Mouse (Mus musculus): ENCODE data around the gene Elovl5. TPM values are rescaled to one million over a fixed set of nuclear protein-coding genes. Genes with fewer than 3 reads are reported as not detected.
A peak's percentile ranks its signal among the peaks of the same experiment; 100 is the strongest.
"Not testable (repeated sequence)": the region's sequence is repeated elsewhere in the genome, so short reads cannot be mapped to it uniquely, and the experiment has no call there.

Gene Elovl5
- polyA plus RNA-seq, 1 experiment from 2014 or later: 19.2 TPM

GRCm38 (mm10) chr9:77993101-77993500, 75.9 kb downstream of the Elovl5 start:
- Histone ChIP-seq H3K9me3 (replicated peaks; ENCODE audit: control insufficient read depth, low read length) (no peaks in the 10 kb centered on the region), H3K36me3 (ENCODE audit: control insufficient read depth, insufficient read depth) (no peaks in the 10 kb centered on the region), H3K4me1 (ENCODE audit: control insufficient read depth, low read depth, low read length) (peaks cover 30% of the 10 kb centered on the region), H3K4me3 (ENCODE audit: low read depth, low read length) (no peak overlapping the region), H3K4me2 (ENCODE audit: low read depth, low read length) (peak overlapping the region; percentile 52), H3K27ac (ENCODE audit: low read length) (peak overlapping the region; percentile 94), H3K27me3 (ENCODE audit: control insufficient read depth, insufficient read depth, low read depth, low read length) (no peaks in the 10 kb centered on the region), H3K9ac (ENCODE audit: low read depth, low read length) (no peak overlapping the region)
- ATAC-seq (ENCODE audit: low read depth): peak; percentile 70
- 41% methylated on average over 1 of the region's 1 CpGs for WGBS (ENCODE audit: insufficient replicate concordance)

- H3K4me3 ChIP-seq (ENCODE audit: low read depth, low read length): peak overlapping the region; percentile 6
- peak overlapping the region; percentile 52 for H3K4me2 ChIP-seq (ENCODE audit: low read depth, low read length)
- peak; percentile 97 for ATAC-seq (ENCODE audit: low read depth)
- peak overlapping the region; percentile 50 for H3K9ac ChIP-seq (ENCODE audit: low read depth, low read length)
- peaks cover 30% of the 10 kb centered on the region for H3K4me1 ChIP-seq (ENCODE audit: control insufficient read depth, low read depth, low read length)
- not testable (repeated sequence) for H3K36me3 ChIP-seq (ENCODE audit: control insufficient read depth, insufficient read depth); H3K27me3 ChIP-seq (ENCODE audit: control insufficient read depth, insufficient read depth, low read depth, low read length); H3K9me3 ChIP-seq (replicated peaks; ENCODE audit: control insufficient read depth, low read length)
- WGBS (ENCODE audit: insufficient replicate concordance): 39% methylated on average over 2 of the region's 2 CpGs
- H3K27ac ChIP-seq (ENCODE audit: low read length): peak overlapping the region; percentile 94
Observed at GRCm38 (mm10) chr9:77993538-77994255, 76.5 kb downstream of the Elovl5 start.

- no peaks in the 10 kb centered on the region for H3K9me3 ChIP-seq (replicated peaks; ENCODE audit: control insufficient read depth, low read length)
- ATAC-seq (ENCODE audit: low read depth): no peak
- peak overlapping the region; percentile 36; the same call in 1 of the 2 replicates for H3K9ac ChIP-seq (ENCODE audit: low read depth, low read length)
- H3K4me1 ChIP-seq (ENCODE audit: control insufficient read depth, low read depth, low read length): peaks cover 30% of the 10 kb centered on the region
- no peaks in the 10 kb centered on the region for H3K36me3 ChIP-seq (ENCODE audit: control insufficient read depth, insufficient read depth)
- 56% methylated on average over 9 of the region's 9 CpGs for WGBS (ENCODE audit: insufficient replicate concordance)
- H3K27me3 ChIP-seq (ENCODE audit: control insufficient read depth, insufficient read depth, low read depth, low read length): no peaks in the 10 kb centered on the region
- peak overlapping the region; percentile 94 for H3K27ac ChIP-seq (ENCODE audit: low read length)
- peak overlapping the region; percentile 52 for H3K4me2 ChIP-seq (ENCODE audit: low read depth, low read length)
- H3K4me3 ChIP-seq (ENCODE audit: low read depth, low read length): peak overlapping the region; percentile 28; the same call in 1 of the 2 replicates
Observed at GRCm38 (mm10) chr9:77995235-77995634, 78.1 kb downstream of the Elovl5 start.

GRCm38 (mm10) chr9:78000586-78001500, 83.7 kb downstream of the Elovl5 start:
- WGBS (ENCODE audit: insufficient replicate concordance): 74% methylated on average over 7 of the region's 7 CpGs
- no peak overlapping the region for H3K27ac ChIP-seq (ENCODE audit: low read length)
- no peaks in the 10 kb centered on the region for H3K4me1 ChIP-seq (ENCODE audit: control insufficient read depth, low read depth, low read length)
- no peak overlapping the region for H3K4me2 ChIP-seq (ENCODE audit: low read depth, low read length)
- no peak for ATAC-seq (ENCODE audit: low read depth)
- H3K27me3 ChIP-seq (ENCODE audit: control insufficient read depth, insufficient read depth, low read depth, low read length): peaks cover 2% of the 10 kb centered on the region; the same call in 1 of the 2 replicates
- no peak overlapping the region for H3K4me3 ChIP-seq (ENCODE audit: low read depth, low read length)
- H3K36me3 ChIP-seq (ENCODE audit: control insufficient read depth, insufficient read depth): no peaks in the 10 kb centered on the region
- H3K9me3 ChIP-seq (replicated peaks; ENCODE audit: control insufficient read depth, low read length): no peaks in the 10 kb centered on the region
- no peak overlapping the region for H3K9ac ChIP-seq (ENCODE audit: low read depth, low read length)

- no peak overlapping the region for H3K4me3 ChIP-seq (ENCODE audit: low read depth, low read length)
- no peaks in the 10 kb centered on the region for H3K9me3 ChIP-seq (replicated peaks; ENCODE audit: control insufficient read depth, low read length)
- H3K4me1 ChIP-seq (ENCODE audit: control insufficient read depth, low read depth, low read length): peaks cover 5% of the 10 kb centered on the region
- no peak overlapping the region for H3K4me2 ChIP-seq (ENCODE audit: low read depth, low read length)
- peaks cover 2% of the 10 kb centered on the region; the same call in 1 of the 2 replicates for H3K27me3 ChIP-seq (ENCODE audit: control insufficient read depth, insufficient read depth, low read depth, low read length)
- no peak overlapping the region for H3K27ac ChIP-seq (ENCODE audit: low read length)
- ATAC-seq (ENCODE audit: low read depth): no peak
- no peak overlapping the region for H3K9ac ChIP-seq (ENCODE audit: low read depth, low read length)
- WGBS (ENCODE audit: insufficient replicate concordance): 79% methylated on average over 2 of the region's 2 CpGs
- H3K36me3 ChIP-seq (ENCODE audit: control insufficient read depth, insufficient read depth): no peaks in the 10 kb centered on the region
Observed at GRCm38 (mm10) chr9:78003278-78003677, 86.1 kb downstream of the Elovl5 start.

GRCm38 (mm10) chr9:78005481-78005880, 88.3 kb downstream of the Elovl5 start:
- H3K9me3 ChIP-seq (replicated peaks; ENCODE audit: control insufficient read depth, low read length): no peaks in the 10 kb centered on the region
- no peaks in the 10 kb centered on the region for H3K36me3 ChIP-seq (ENCODE audit: control insufficient read depth, insufficient read depth)
- whole genome bisulfite sequencing (ENCODE audit: insufficient replicate concordance): 32% methylated on average over 3 of the region's 3 CpGs
- no peak overlapping the region for H3K27ac ChIP-seq (ENCODE audit: low read length)
- H3K4me3 ChIP-seq (ENCODE audit: low read depth, low read length): no peak overlapping the region
- peak; percentile 37; the same call in 1 of the 2 replicates for ATAC-seq (ENCODE audit: low read depth)
- peaks cover 5% of the 10 kb centered on the region for H3K4me1 ChIP-seq (ENCODE audit: control insufficient read depth, low read depth, low read length)
- no peak overlapping the region for H3K9ac ChIP-seq (ENCODE audit: low read depth, low read length)
- no peak overlapping the region for H3K4me2 ChIP-seq (ENCODE audit: low read depth, low read length)
- H3K27me3 ChIP-seq (ENCODE audit: control insufficient read depth, insufficient read depth, low read depth, low read length): peaks cover 2% of the 10 kb centered on the region; the same call in 1 of the 2 replicates

GRCm38 (mm10) chr9:78006209-78007001, 89.2 kb downstream of the Elovl5 start:
- H3K27me3 ChIP-seq (ENCODE audit: control insufficient read depth, insufficient read depth, low read depth, low read length): peaks cover 2% of the 10 kb centered on the region; the same call in 1 of the 2 replicates
- H3K4me2 ChIP-seq (ENCODE audit: low read depth, low read length): no peak overlapping the region
- ATAC-seq (ENCODE audit: low read depth): peak; percentile 74
- 42% methylated on average over 19 of the region's 19 CpGs for WGBS (ENCODE audit: insufficient replicate concordance)
- no peaks in the 10 kb centered on the region for H3K9me3 ChIP-seq (replicated peaks; ENCODE audit: control insufficient read depth, low read length)
- no peak overlapping the region for H3K4me3 ChIP-seq (ENCODE audit: low read depth, low read length)
- H3K36me3 ChIP-seq (ENCODE audit: control insufficient read depth, insufficient read depth): no peaks in the 10 kb centered on the region
- peaks cover 5% of the 10 kb centered on the region for H3K4me1 ChIP-seq (ENCODE audit: control insufficient read depth, low read depth, low read length)
- no peak overlapping the region for H3K9ac ChIP-seq (ENCODE audit: low read depth, low read length)
- no peak overlapping the region for H3K27ac ChIP-seq (ENCODE audit: low read length)

- ATAC-seq (ENCODE audit: low read depth): no peak
- Histone ChIP-seq H3K27ac (ENCODE audit: low read length) (no peak overlapping the region), H3K27me3 (ENCODE audit: control insufficient read depth, insufficient read depth, low read depth, low read length) (no peaks in the 10 kb centered on the region)
Observed at GRCm38 (mm10) chr9:78009382-78009781, 92.2 kb downstream of the Elovl5 start.

More at GRCm38 (mm10) chr9:78009382-78009781, 92.2 kb downstream of the Elovl5 start:
- peaks cover 5% of the 10 kb centered on the region for H3K4me1 ChIP-seq (ENCODE audit: control insufficient read depth, low read depth, low read length)
- no peak overlapping the region for H3K9ac ChIP-seq (ENCODE audit: low read depth, low read length)
- no peak overlapping the region for H3K4me2 ChIP-seq (ENCODE audit: low read depth, low read length)
- no peaks in the 10 kb centered on the region for H3K9me3 ChIP-seq (replicated peaks; ENCODE audit: control insufficient read depth, low read length)
- H3K36me3 ChIP-seq (ENCODE audit: control insufficient read depth, insufficient read depth): no peaks in the 10 kb centered on the region
- no peak overlapping the region for H3K4me3 ChIP-seq (ENCODE audit: low read depth, low read length)
- WGBS (ENCODE audit: insufficient replicate concordance): 70% methylated on average over 7 of the region's 7 CpGs
